Mouse (Mus musculus) ES-E14 (cell line): ENCODE results near the gene Phactr2.

Experiments used
- HCFC1 ChIP-seq: IDR thresholded peaks from 2 replicates; pipeline ENCODE4 v1.6.1; 2012; ENCODE audit warnings: low read length, inconsistent platforms, borderline replicate concordance; ENCODE audit not compliant: insufficient read depth
- MAFK ChIP-seq: IDR thresholded peaks from 2 replicates; pipeline ENCODE4 v1.6.1; 2014; ENCODE audit warnings: mild to moderate bottlenecking, low read depth, low read length, inconsistent platforms; ENCODE audit not compliant: insufficient read depth
- ZC3H11A ChIP-seq: IDR thresholded peaks from 2 replicates; pipeline ENCODE4 v1.6.1; 2012; ENCODE audit warnings: low read depth, mild to moderate bottlenecking, inconsistent platforms, low read length, borderline replicate concordance

- TF ChIP-seq MAFK, result no peak
- no peak for TF ChIP-seq ZC3H11A
- TF ChIP-seq HCFC1, result no peak
Observed at GRCm38 (mm10) chr10:13424015-13424414, 50.2 kb downstream of the Phactr2 start.
